In the genomic region with DNA sequence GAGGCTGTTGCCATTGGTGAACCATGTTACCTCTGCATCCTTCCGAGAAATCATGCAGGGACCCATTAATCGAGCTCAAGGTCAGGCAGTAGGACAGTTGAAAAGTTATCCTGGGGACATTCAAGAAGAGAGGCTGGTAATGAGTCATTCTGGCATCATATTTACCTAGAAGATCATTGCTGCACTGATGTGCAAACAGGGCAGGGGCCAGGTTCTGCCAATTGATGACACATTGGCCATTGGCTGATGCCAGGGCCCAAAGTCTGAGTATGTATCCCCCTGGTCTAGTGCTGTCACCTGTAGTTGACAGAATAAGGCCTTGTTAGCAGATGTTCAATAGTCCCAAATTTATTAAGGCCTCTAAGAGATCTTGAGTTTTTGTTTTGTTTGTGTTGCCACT, we compare ENCODE assay signal across 18 mouse cellular contexts.
DNase-seq lines count a peak whose midpoint lies in the region; TF ChIP-seq lines count a peak whose summit lies in the region.
"Had no signal": no experiment of that assay in that cellular context is flagged by ENCODE, and none has a peak within 500 bp of the region (broad histone marks: within the 10 kb centered on the region; RNA-seq: fewer than 3 reads in every experiment).

No protein-coding gene starts in this region.

- no peaks in the 10 kb centered on the region for H3K79me2 ChIP-seq in liver, adult 2 months (ENCODE audit: control insufficient read depth, insufficient read depth, low read length)

- TF ChIP-seq CTCF in liver, adult 2 months (IDR thresholded peaks at IDR 0.05; ENCODE audit: low read depth, low read length), result no peak

- no peak for TF ChIP-seq POLR2A in liver, adult 2 months (IDR thresholded peaks at IDR 0.05; ENCODE audit: extremely low read depth, insufficient read depth, low read length)

- DNase-seq in adrenal gland, adult 2 months, result peak; percentile 15
- DNase-seq in adrenal gland, postnatal 4 days (ENCODE audit: low spot score in 2 of 2), result no peak
- peak; percentile 6 for DNase-seq in adrenal gland, postnatal 10 days
- no peak for DNase-seq in adrenal gland, postnatal 25 days
- peak; percentile 87 for DNase-seq in liver, adult 2 months (ENCODE audit: extremely low read depth, low read depth, low spot score)
- DNase-seq in liver, result no peak
- DNase-seq: cerebellum, adult 11 months; cerebellum, adult 18-20 months; cerebellum, adult 8-10 months; cerebellum, adult 9-11 months; cerebellum, postnatal 14 days; cerebellum, postnatal 36 days; embryo, embryonic 11 days had no signal

- H3K27me3 ChIP-seq in liver, adult 2 months (ENCODE audit: control insufficient read depth, insufficient read depth, low read length), result no peaks in the 10 kb centered on the region
- H3K27me3 ChIP-seq: embryonic facial prominence, embryonic 13.5 days; embryonic facial prominence, embryonic 15.5 days; forebrain, embryonic 12.5 days had no signal

- peaks cover 18% of the 10 kb centered on the region for H3K4me1 ChIP-seq in liver, adult 2 months (ENCODE audit: control insufficient read depth, insufficient read depth, low read length)
- H3K4me1 ChIP-seq: embryonic facial prominence, embryonic 15.5 days had no signal

- H3K36me3 ChIP-seq in liver, adult 2 months (ENCODE audit: control insufficient read depth, insufficient read depth, low read length), result no peaks in the 10 kb centered on the region
- H3K36me3 ChIP-seq: embryonic facial prominence, embryonic 13.5 days; embryonic facial prominence, embryonic 15.5 days; forebrain, embryonic 10.5 days; forebrain, embryonic 12.5 days had no signal

- no peak overlapping the region for H3K4me3 ChIP-seq in liver, adult 2 months (ENCODE audit: insufficient read depth, low read depth, low read length)
- H3K4me3 ChIP-seq: embryonic facial prominence, embryonic 13.5 days; embryonic facial prominence, embryonic 15.5 days; erythroblast, embryonic 14.5 days; forebrain, embryonic 10.5 days; forebrain, embryonic 12.5 days had no signal

- peak overlapping the region; percentile 58 for H3K27ac ChIP-seq in liver, adult 2 months (replicated peaks; ENCODE audit: insufficient read depth, low read depth, low read length)
- H3K27ac ChIP-seq: embryonic facial prominence, embryonic 13.5 days; embryonic facial prominence, embryonic 15.5 days; forebrain, embryonic 10.5 days; forebrain, embryonic 12.5 days had no signal

- 25% methylated on average over 2 of the region's 2 CpGs for WGBS in liver, adult 2 months

- H3K9ac ChIP-seq in liver, adult 2 months (ENCODE audit: low read depth, low read length), result no peak overlapping the region
- H3K9ac ChIP-seq: embryonic facial prominence, embryonic 13.5 days; embryonic facial prominence, embryonic 15.5 days; forebrain, embryonic 12.5 days had no signal

Comparison
In these comparisons a context has a peak if more than half of its experiments do, and no peak if none do; other contexts are left out.
1. DNase-seq: peak in adrenal gland, adult 2 months (single experiment), adrenal gland, postnatal 10 days (single experiment) and liver, adult 2 months (single experiment); none in adrenal gland, postnatal 4 days (0 of 2), adrenal gland, postnatal 25 days (single experiment) and liver (single experiment).